Mouse (Mus musculus) kidney, adult 2 months (tissue): ENCODE data around the gene Mapkapk5. TPM values are rescaled to one million over a fixed set of nuclear protein-coding genes. Genes with fewer than 3 reads are reported as not detected.
"Not testable (repeated sequence)": the region's sequence is repeated elsewhere in the genome, so short reads cannot be mapped to it uniquely, and the experiment has no call there.

Experiments used
- DNase-seq: peaks from one replicate; pipeline ENCODE4 v3.0.0; 2021
- H3K27ac ChIP-seq: fragments of 200-500 bp; 2 replicates; pipeline ENCODE4 v1.5.1; 2012; ENCODE audit warnings: low read depth, low read length, control low read depth, inconsistent platforms; ENCODE audit not compliant: insufficient read depth
- H3K27me3 ChIP-seq: fragments of 200-500 bp; replicated peaks from 2 replicates; pipeline ENCODE4 v1.6.1; 2012; ENCODE audit warnings: mild to moderate bottlenecking, moderate library complexity, low read length, inconsistent platforms; ENCODE audit not compliant: control insufficient read depth, insufficient read depth
- H3K36me3 ChIP-seq: fragments of 200-500 bp; 2 replicates; pipeline ENCODE4 v1.6.1; 2012; ENCODE audit warnings: mild to moderate bottlenecking, moderate library complexity, low read length, inconsistent platforms; ENCODE audit not compliant: control insufficient read depth, insufficient read depth
- H3K4me1 ChIP-seq: fragments of 200-500 bp; 2 replicates; pipeline ENCODE4 v1.6.1; 2011; ENCODE audit warnings: low read length; ENCODE audit not compliant: control insufficient read depth, insufficient read depth
- H3K4me3 ChIP-seq: fragments of 200-500 bp; 2 replicates; pipeline ENCODE4 v1.5.1; 2011; ENCODE audit warnings: mild to moderate bottlenecking, low read depth, low read length, control low read depth; ENCODE audit not compliant: insufficient read depth
- CTCF ChIP-seq: fragments of 200-500 bp; conservative IDR thresholded peaks from 2 replicates; pipeline ENCODE4 v1.5.1; 2011; ENCODE audit warnings: low read depth, mild to moderate bottlenecking, control low read depth, low read length, moderate library complexity, mixed read lengths; ENCODE audit not compliant: insufficient read depth, insufficient read length
- POLR2A ChIP-seq: fragments of 200-500 bp; IDR thresholded peaks from one replicate; pipeline ENCODE4 v1.6.1; 2011; ENCODE audit warnings: low read depth, low read length, control low read depth
- WGBS: fragments of 180-500 bp; shearing (Covaris S2); methylation state at CpG from one replicate; pipeline ENCODE4 v1.1.7; 2018; 5-methylcytosine and 5-hydroxymethylcytosine counted together
- polyA plus RNA-seq: library from polyadenylated mRNA; depleted of rRNA; stranded (reverse); fragments of >200 nt; gene quantifications from 2 replicates; pipeline ENCODE4 v1.2.3, GENCODE M21; 2012

Mapkapk5 gene
- polyA plus RNA-seq, 1 experiment = 36.6 TPM

GRCm38 (mm10) chr5:121537588-121537987 is 8.1 kb downstream of the Mapkapk5 start:
- Histone ChIP-seq H3K4me3 (no peak overlapping the region), H3K4me1 (0 out of 2 replicates have a peak, but pooled peaks cover 5% of the 10 kb centered on the region), H3K27ac (no peak overlapping the region), H3K36me3 (0 out of 2 replicates have a peak, but pooled peaks cover 2% of the 10 kb centered on the region), H3K27me3 (no peaks in the 10 kb centered on the region)
- no peak for TF ChIP-seq CTCF
- no peak for TF ChIP-seq POLR2A
- DNase-seq = no peak
- WGBS = 76% methylated on average over 2 of the region's 2 CpGs

- TF ChIP-seq POLR2A (no peak), CTCF (no peak)
- H3K27ac ChIP-seq = no peak overlapping the region
- no peak overlapping the region for H3K4me3 ChIP-seq
- no peak for DNase-seq
- H3K4me1 ChIP-seq = 0 out of 2 replicates have a peak, but pooled peaks cover 3% of the 10 kb centered on the region
- H3K36me3 ChIP-seq = 0 out of 2 replicates have a peak, but pooled peaks cover 2% of the 10 kb centered on the region
- no peaks in the 10 kb centered on the region for H3K27me3 ChIP-seq
- WGBS = 59% methylated on average over 7 of the region's 7 CpGs
Observed at GRCm38 (mm10) chr5:121536921-121537555, 8.7 kb downstream of the Mapkapk5 start.

DNA sequence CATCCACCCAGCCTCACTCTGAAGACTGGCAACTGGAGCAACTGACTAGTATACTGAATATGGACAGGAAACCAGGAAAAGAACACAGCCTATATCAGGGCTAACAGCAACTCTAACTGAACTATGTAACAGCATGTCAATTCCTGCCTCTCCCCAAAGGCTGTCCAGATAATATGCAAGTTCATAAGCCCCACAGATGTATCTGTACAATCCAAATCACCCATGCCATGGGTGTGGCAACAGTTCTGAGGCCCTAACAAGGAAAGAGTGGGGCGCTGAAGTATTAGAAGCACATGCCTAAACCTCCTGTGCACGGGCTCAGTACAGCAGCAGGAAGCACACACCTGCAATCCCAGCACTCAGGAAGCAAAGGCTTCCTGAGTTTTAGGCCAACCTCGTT is 10.6 kb downstream of the Mapkapk5 start:
- Histone ChIP-seq H3K27me3 (no peaks in the 10 kb centered on the region), H3K36me3 (0 out of 2 replicates have a peak, but pooled peaks cover 2% of the 10 kb centered on the region), H3K4me1 (0 out of 2 replicates have a peak, but pooled peaks cover 3% of the 10 kb centered on the region), H3K4me3 (no peak overlapping the region), H3K27ac (no peak overlapping the region)
- no peak for DNase-seq
- 86% methylated on average over 3 of the region's 3 CpGs for WGBS
- TF ChIP-seq POLR2A (no peak), CTCF (no peak)

DNA sequence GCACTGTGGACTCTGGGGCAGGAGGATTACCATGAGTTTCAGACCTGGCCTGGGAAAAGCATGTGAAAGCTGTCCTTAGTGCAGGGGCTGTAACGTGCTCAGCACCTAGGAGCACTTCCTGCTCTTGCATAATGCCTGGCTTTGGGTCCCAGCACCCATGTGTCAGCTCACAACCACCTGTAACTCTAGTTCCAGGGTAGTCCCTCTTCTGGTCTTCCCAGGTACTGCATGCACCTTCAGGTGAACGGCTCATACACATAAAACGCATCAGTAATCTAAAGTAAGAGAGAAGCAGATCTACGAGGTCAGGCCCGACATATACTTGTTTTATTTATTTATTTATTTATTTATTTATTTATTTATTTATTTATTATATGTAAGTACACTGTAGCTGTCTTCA is 11.2 kb downstream of the Mapkapk5 start:
- H3K4me3 ChIP-seq = no peak overlapping the region
- H3K27me3 ChIP-seq = no peaks in the 10 kb centered on the region
- no peak overlapping the region for H3K27ac ChIP-seq
- TF ChIP-seq CTCF = peak; percentile 42
- no peak for TF ChIP-seq POLR2A
- 0 out of 2 replicates have a peak, but pooled peaks cover 2% of the 10 kb centered on the region for H3K36me3 ChIP-seq
- 0 out of 2 replicates have a peak, but pooled peaks cover 3% of the 10 kb centered on the region for H3K4me1 ChIP-seq
- WGBS = 94% methylated on average over 5 of the region's 5 CpGs
- DNase-seq = peak; percentile 27

- Histone ChIP-seq H3K4me3 (no peak overlapping the region), H3K27me3 (no peaks in the 10 kb centered on the region), H3K36me3 (peaks cover 8% of the 10 kb centered on the region), H3K4me1 (no peaks in the 10 kb centered on the region), H3K27ac (no peak overlapping the region)
- 87% methylated on average over 8 of the region's 8 CpGs for WGBS
- TF ChIP-seq POLR2A (no peak), CTCF (no peak)
- DNase-seq = no peak
Observed at GRCm38 (mm10) chr5:121526961-121527360, 18.7 kb downstream of the Mapkapk5 start.

DNA sequence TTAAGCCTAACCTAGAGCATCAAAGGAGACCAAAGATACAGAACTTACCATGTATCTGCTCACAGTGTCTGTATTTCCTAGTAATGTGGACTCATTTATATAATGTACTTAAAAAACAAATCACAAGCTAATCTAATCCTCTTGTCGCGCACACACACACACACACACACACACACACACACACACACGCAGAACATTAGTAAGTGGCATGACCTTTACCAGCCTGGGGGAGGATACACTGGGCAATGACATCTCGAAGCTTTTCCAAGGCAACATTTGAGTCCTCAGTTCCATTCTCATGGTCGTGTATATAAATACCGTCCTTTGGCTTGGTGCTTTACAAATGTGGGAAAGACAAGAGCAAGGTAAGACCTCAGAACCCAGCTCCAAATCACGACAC is 19.2 kb downstream of the Mapkapk5 start:
- peaks cover 8% of the 10 kb centered on the region for H3K36me3 ChIP-seq
- no peak for DNase-seq
- no peak overlapping the region for H3K27ac ChIP-seq
- H3K4me3 ChIP-seq = no peak overlapping the region
- TF ChIP-seq CTCF (no peak), POLR2A (no peak)
- WGBS = 86% methylated on average over 7 of the region's 7 CpGs
- H3K27me3 ChIP-seq = no peaks in the 10 kb centered on the region
- H3K4me1 ChIP-seq = no peaks in the 10 kb centered on the region

- Histone ChIP-seq H3K4me3 (no peak overlapping the region), H3K4me1 (no peaks in the 10 kb centered on the region), H3K27me3 (no peaks in the 10 kb centered on the region), H3K27ac (no peak overlapping the region), H3K36me3 (peaks cover 8% of the 10 kb centered on the region)
- TF ChIP-seq CTCF (no peak), POLR2A (no peak)
- no peak for DNase-seq
- WGBS = 86% methylated on average over 14 of the region's 14 CpGs
Observed at GRCm38 (mm10) chr5:121525774-121526450, 19.8 kb downstream of the Mapkapk5 start.

DNA sequence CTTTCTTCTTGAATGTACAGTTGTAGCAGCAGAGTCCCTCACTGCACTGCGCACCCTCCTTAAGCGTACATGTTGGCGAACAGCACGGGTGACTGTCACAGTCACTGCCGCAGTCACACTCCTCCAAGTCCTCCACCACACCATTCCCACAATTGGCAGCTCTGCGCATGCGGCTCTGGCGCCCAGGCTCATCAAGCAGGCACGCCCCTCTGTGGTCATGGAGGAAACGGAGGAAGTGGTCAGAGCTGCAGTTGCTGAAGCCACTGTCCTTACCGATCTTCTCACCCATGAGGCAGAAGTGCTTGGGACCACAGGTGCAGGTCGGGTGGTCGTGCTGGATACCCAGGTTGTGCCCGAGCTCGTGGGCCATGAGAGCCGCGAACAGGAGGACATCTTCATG is 25.9 kb downstream of the Mapkapk5 start:
- 86% methylated on average over 11 of the region's 17 CpGs for WGBS
- H3K36me3 ChIP-seq, DNase-seq, H3K27ac ChIP-seq, H3K27me3 ChIP-seq, H3K4me1 ChIP-seq, H3K4me3 ChIP-seq: not testable (repeated sequence)
